Mouse (Mus musculus) liver, adult 2 months (tissue): ENCODE measurements at regions not wholly inside any gene's neighbourhood (a gene's known extent, or its start where the extent isn't known, plus 50 kb on each side); places are given as distances from the start of the nearest gene placed in this dataset.
"Not testable (repeated sequence)": the region's sequence is repeated elsewhere in the genome, so short reads cannot be mapped to it uniquely, and the experiment has no call there.

Source experiments
- DNase-seq: peaks from one replicate; pipeline ENCODE4 v3.0.0-alpha.2; 2011; ENCODE audit warnings: low read depth, low spot score; ENCODE audit errors: extremely low read depth
- H3K27ac ChIP-seq: fragments of 200-500 bp; replicated peaks from 2 replicates; pipeline ENCODE4 v1.5.1; 2012; ENCODE audit warnings: low read depth, mild to moderate bottlenecking, control low read depth, inconsistent platforms, low read length; ENCODE audit not compliant: insufficient read depth
- H3K27me3 ChIP-seq: fragments of 200-500 bp; 2 replicates; pipeline ENCODE4 v1.6.1; 2012; ENCODE audit warnings: mild to moderate bottlenecking, moderate library complexity, low read length, inconsistent platforms; ENCODE audit not compliant: control insufficient read depth, insufficient read depth
- H3K36me3 ChIP-seq: fragments of 200-500 bp; 2 replicates; pipeline ENCODE4 v1.6.1; 2012; ENCODE audit warnings: low read length, inconsistent platforms; ENCODE audit not compliant: control insufficient read depth, insufficient read depth
- H3K4me1 ChIP-seq: fragments of 200-500 bp; 2 replicates; pipeline ENCODE4 v1.6.1; 2011; ENCODE audit warnings: low read length; ENCODE audit not compliant: control insufficient read depth, insufficient read depth
- H3K4me3 ChIP-seq: fragments of 200-500 bp; 2 replicates; pipeline ENCODE4 v1.5.1; 2011; ENCODE audit warnings: low read depth, mild to moderate bottlenecking, control low read depth, low read length, moderate library complexity; ENCODE audit not compliant: insufficient read depth
- H3K79me2 ChIP-seq: fragments of 200-500 bp; 2 replicates; pipeline ENCODE4 v1.6.1; 2012; ENCODE audit warnings: inconsistent platforms, mild to moderate bottlenecking, low read length, moderate library complexity; ENCODE audit not compliant: control insufficient read depth, insufficient read depth
- H3K9ac ChIP-seq: fragments of 200-500 bp; 2 replicates; pipeline ENCODE4 v1.6.1; 2012; ENCODE audit warnings: low read depth, mild to moderate bottlenecking, control low read depth, inconsistent platforms, low read length
- CTCF ChIP-seq: fragments of 200-500 bp; IDR thresholded peaks from 2 replicates; pipeline ENCODE4 v1.5.1; 2011; ENCODE audit warnings: low read depth, low read length, control low read depth
- POLR2A ChIP-seq: fragments of 200-500 bp; IDR thresholded peaks from 2 replicates; pipeline ENCODE4 v1.6.1; 2011; ENCODE audit warnings: low read length, control low read depth; ENCODE audit not compliant: insufficient read depth; ENCODE audit errors: extremely low read depth
- WGBS: fragments of 180-500 bp; shearing (Covaris S2); methylation state at CpG from one replicate; pipeline ENCODE4 v1.1.7; 2018; 5-methylcytosine and 5-hydroxymethylcytosine counted together

GRCm38 (mm10) chr6:70517932-70518331, 274.1 kb downstream of the Rpia start:
- H3K9ac ChIP-seq: no peak overlapping the region
- H3K36me3 ChIP-seq: no peaks in the 10 kb centered on the region
- no peaks in the 10 kb centered on the region for H3K4me1 ChIP-seq
- no peak for DNase-seq
- H3K27ac ChIP-seq: no peak overlapping the region
- H3K4me3 ChIP-seq: no peak overlapping the region
- H3K27me3 ChIP-seq: no peaks in the 10 kb centered on the region
- no peaks in the 10 kb centered on the region for H3K79me2 ChIP-seq
- TF ChIP-seq POLR2A (no peak), CTCF (no peak)

DNA sequence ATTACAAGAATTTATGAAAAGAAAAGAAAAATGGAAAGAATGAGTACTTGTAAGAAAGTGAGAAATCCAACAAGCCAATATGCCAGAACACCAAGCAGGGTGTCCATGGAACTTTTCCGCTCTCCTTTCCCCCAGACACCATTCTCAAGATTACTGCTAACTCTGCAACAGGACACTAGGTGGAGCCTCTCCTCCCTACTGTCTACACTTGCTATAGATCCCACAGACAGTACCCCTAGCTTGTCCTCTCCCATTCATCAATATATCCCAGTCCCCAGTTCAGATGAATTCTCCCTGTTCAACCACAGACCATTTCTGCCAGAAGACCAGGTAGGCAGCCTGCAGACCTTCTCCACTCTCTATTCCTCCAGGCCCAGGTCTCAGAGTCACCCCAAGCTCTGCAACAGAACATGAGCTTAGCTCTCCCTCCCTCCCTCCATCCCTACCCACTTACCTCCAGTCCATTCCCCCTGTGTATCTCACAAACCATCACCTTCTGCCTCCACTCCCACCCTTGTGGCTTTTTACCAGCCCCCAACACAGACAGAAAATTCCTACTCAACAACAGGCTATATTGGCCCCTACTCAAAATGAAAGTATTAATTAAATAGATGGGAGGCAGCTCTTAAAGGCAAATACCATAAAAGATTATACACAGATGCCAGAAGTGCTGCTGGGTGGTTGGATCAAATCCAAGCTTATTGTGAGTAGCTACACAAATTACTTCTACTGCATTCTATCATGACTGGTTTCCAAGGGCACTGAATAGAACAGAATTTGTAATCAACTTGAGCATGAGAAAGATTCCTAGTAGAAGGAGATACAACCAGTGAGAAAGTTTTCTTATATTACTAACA, 323.2 kb downstream of the Rpia start:
- TF ChIP-seq POLR2A (no peak), CTCF (no peak)
- Histone ChIP-seq H3K79me2 (no peaks in the 10 kb centered on the region), H3K4me1 (no peaks in the 10 kb centered on the region), H3K4me3 (no peak overlapping the region), H3K27me3 (no peaks in the 10 kb centered on the region), H3K36me3 (no peaks in the 10 kb centered on the region), H3K27ac (no peak overlapping the region), H3K9ac (no peak overlapping the region)
- no peak for DNase-seq
- WGBS: 70% methylated on average over 1 of the region's 1 CpGs

GRCm38 (mm10) chr6:70457279-70457678, 334.8 kb downstream of the Rpia start:
- Histone ChIP-seq H3K27ac (no peak overlapping the region), H3K4me1 (no peaks in the 10 kb centered on the region), H3K79me2 (no peaks in the 10 kb centered on the region), H3K4me3 (no peak overlapping the region), H3K36me3 (no peaks in the 10 kb centered on the region), H3K27me3 (no peaks in the 10 kb centered on the region), H3K9ac (no peak overlapping the region)
- DNase-seq: no peak
- TF ChIP-seq POLR2A: no peak
- no peak for TF ChIP-seq CTCF
- WGBS: 88% methylated on average over 3 of the region's 3 CpGs

DNA sequence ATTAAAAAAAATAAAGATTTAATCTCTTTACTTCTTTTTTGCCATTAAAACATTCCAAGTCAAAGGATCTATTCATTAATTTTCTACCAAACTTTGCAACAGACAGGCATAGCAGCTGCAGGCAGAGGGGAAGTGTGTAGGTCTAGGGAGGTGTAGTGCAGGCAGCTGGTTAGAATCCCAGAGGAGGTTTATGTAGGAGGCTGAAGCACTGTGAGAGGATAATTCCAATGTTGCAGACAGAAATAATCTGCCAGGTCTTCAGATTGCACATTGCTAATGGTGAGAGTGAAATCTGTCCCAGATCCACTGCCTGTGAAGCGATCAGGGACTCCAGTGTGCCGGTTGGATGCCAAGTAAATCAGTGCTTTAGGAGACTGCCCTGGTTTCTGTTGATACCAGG, 357.3 kb downstream of the Rpia start:
- not testable (repeated sequence) for H3K27me3 ChIP-seq, H3K79me2 ChIP-seq, H3K4me3 ChIP-seq, H3K9ac ChIP-seq, H3K27ac ChIP-seq, H3K36me3 ChIP-seq, DNase-seq, H3K4me1 ChIP-seq
- 86% methylated on average over 2 of the region's 2 CpGs for WGBS

GRCm38 (mm10) chr6:70406290-70406689, 385.7 kb downstream of the Rpia start:
- 84% methylated on average over 3 of the region's 3 CpGs for WGBS
- H3K9ac ChIP-seq, DNase-seq: not testable (repeated sequence)

GRCm38 (mm10) chr6:70389850-70390249, 402.2 kb downstream of the Rpia start:
- not testable (repeated sequence) for H3K27ac ChIP-seq, H3K4me3 ChIP-seq, H3K4me1 ChIP-seq, H3K36me3 ChIP-seq, H3K27me3 ChIP-seq, H3K9ac ChIP-seq, H3K79me2 ChIP-seq, DNase-seq

More at GRCm38 (mm10) chr6:70406290-70406689, 385.7 kb downstream of the Rpia start:
- H3K4me3 ChIP-seq, H3K4me1 ChIP-seq, H3K27ac ChIP-seq, H3K27me3 ChIP-seq, H3K79me2 ChIP-seq, H3K36me3 ChIP-seq: not testable (repeated sequence)

- not testable (repeated sequence) for H3K79me2 ChIP-seq, DNase-seq, H3K4me1 ChIP-seq, H3K36me3 ChIP-seq, H3K4me3 ChIP-seq, H3K27me3 ChIP-seq, H3K27ac ChIP-seq, H3K9ac ChIP-seq
- WGBS: no CpG with 5 or more reads among the region's 1 CpGs
These were observed 405.6 kb downstream of the Rpia start for GRCm38 (mm10) chr6:70386396-70386795.

- not testable (repeated sequence) for H3K79me2 ChIP-seq, H3K36me3 ChIP-seq, DNase-seq, H3K4me1 ChIP-seq, H3K27ac ChIP-seq, H3K27me3 ChIP-seq, H3K4me3 ChIP-seq, H3K9ac ChIP-seq
- 68% methylated on average over 2 of the region's 2 CpGs for WGBS
These were observed 412.7 kb downstream of the Rpia start for GRCm38 (mm10) chr6:70379339-70379738.

- 80% methylated on average over 5 of the region's 5 CpGs for WGBS
- DNase-seq, H3K79me2 ChIP-seq: not testable (repeated sequence)
These were observed 420.2 kb downstream of the Rpia start for GRCm38 (mm10) chr6:70371821-70372220.

More at GRCm38 (mm10) chr6:70371821-70372220, 420.2 kb downstream of the Rpia start:
- not testable (repeated sequence) for H3K36me3 ChIP-seq, H3K27ac ChIP-seq, H3K27me3 ChIP-seq, H3K4me3 ChIP-seq, H3K9ac ChIP-seq, H3K4me1 ChIP-seq
